Mouse (Mus musculus) urinary bladder, postnatal 25 days (tissue): ENCODE results near the gene Nek1.

ENCODE experiments used
- DNase-seq: peaks from one replicate; pipeline ENCODE4 v3.0.0; 2022; ENCODE audit warnings: low spot score

Nek1 gene

GRCm38 (mm10) chr8:61158540-61158939 lies 165.5 kb downstream of the Nek1 start:
- no peak for DNase-seq

- no peak for DNase-seq
Measured at GRCm38 (mm10) chr8:61161461-61162185, 168.6 kb downstream of the Nek1 start.

GRCm38 (mm10) chr8:61162186-61162566 lies 169.2 kb downstream of the Nek1 start:
- DNase-seq = no peak

- no peak for DNase-seq
Measured at GRCm38 (mm10) chr8:61171546-61171945, 178.6 kb downstream of the Nek1 start.

GRCm38 (mm10) chr8:61173921-61174492 lies 181.0 kb downstream of the Nek1 start:
- DNase-seq = no peak

GRCm38 (mm10) chr8:61175876-61176275 lies 182.9 kb downstream of the Nek1 start:
- DNase-seq = no peak

DNA sequence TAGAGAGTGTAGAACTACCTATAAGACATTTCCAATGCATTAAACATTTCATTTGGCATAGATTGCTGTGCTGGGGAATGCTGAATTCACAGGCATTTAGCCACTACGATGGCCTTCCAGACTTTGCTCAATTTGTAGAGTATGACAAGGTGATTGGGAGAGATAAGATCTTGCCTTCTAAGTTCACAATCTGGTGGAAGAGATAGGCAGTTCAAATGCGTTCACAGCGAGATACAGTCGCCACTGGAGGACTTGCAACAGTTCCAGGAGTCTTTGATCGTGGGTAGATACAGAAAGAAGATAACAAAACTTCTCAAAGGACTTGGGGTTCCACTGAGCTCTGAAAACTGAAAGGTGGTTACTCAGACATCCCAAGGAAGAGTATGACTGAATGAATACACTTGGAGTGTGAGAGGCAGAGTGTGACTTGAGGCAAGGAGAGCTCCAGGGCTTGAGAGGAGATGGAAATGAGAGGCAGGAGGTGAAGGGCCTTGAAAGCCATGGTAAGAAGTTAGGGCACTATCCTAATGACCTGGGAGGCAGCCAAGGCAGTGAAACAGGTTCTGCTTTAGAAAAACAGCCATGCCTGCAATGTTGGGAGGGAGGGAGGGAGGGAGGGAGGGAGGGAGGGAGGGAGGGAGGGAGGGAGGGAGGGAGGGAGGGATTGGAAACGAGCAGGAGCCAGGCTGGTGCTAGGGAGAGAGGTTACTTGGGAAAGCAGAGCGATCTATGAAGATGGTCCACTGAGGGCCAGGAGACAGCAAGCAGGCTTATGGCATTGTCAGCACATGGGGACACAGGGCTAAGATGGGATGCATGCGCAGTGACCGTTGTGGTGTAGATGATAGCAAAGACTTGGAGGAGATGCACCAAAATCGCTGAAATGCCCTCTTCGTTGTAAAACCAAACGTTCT lies 184.9 kb downstream of the Nek1 start:
- no peak for DNase-seq

GRCm38 (mm10) chr8:61178594-61179140 lies 185.7 kb downstream of the Nek1 start:
- no peak for DNase-seq
